Mouse (Mus musculus): ENCODE results near the gene Cend1.

DNA sequence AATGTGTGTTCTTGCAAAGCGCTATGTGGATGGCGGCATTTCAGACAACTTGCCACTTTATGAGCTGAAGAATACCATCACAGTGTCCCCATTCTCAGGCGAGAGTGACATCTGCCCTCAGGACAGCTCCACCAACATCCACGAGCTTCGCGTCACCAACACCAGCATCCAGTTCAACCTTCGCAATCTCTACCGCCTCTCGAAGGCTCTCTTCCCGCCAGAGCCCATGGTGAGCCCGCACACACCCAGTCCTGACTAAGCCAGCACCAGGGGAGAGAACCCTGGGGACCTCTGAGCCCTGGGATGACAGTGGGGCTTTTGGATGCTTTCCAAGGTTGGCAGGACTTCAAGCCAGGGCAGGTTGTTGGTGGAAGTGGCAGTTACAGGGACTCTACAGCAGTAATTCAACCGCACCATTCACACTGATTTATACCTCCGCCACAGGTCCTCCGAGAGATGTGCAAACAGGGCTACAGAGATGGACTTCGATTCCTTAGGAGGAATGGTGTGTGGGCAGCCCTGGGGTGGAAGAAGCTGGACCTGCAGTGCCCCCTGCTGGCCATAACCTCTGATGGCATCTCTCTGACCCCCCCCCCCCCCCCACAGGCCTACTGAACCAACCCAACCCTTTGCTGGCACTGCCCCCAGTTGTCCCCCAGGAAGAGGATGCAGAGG lies 28.8 kb upstream of the Cend1 start:
- TF ChIP-seq CTCF (IDR thresholded peaks at IDR 0.05; ENCODE audit: low read depth) (peak; percentile 86), EP300 (IDR thresholded peaks at IDR 0.05; ENCODE audit: low read depth) (no peak)
